Mouse (Mus musculus): Measurements from ENCODE around the gene T.

DNA sequence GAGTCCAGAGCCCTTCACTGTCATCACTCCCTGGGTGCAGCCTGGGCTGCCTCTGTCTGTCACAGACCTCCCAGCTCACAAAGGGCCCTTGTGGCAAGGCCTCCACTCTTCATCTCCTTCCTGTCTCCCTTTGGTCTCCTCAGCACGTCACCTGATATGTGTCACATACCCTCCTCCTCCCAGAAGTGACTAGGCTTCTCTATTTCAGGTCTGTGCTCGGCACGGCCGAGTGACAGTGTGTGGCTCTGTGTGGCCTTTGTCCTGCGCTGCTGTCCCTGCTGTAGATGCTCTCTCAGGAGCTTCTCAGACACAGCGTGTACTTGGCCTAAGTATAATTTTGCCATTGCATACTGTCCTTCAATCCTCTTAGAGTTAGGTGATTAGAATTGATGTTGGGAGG is 21.0 kb downstream of the T start:
- no peak for TF ChIP-seq GATA1 (IDR thresholded peaks at IDR 0.05; ENCODE audit: borderline replicate concordance, low read length)
- no peak for TF ChIP-seq FLI1 (IDR thresholded peaks at IDR 0.05; ENCODE audit: low read length)

Data from megakaryocyte, embryonic 14.5 days (primary cell).